Mouse (Mus musculus): Measurements from ENCODE around the gene Ip6k2.

Ip6k2 gene

DNA sequence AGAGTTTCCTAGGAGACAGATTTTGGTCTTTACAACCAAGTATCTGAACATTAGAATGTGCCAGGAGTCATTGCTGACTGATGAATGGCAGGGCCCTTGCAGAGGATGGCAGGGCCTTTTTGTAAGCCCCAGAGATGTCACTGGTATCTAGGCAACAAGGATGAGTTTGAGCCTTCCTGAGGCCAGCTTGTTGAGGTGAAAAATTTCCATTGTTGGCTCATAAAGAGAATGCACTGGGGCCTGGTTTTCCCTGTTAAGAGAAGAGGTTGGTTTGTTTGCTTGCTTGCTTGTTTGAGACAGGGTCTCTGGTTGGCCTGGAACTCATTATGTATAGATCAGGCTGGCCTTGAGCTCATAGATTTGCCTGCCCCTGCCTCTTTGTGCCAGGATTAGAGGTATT, 1.8 kb downstream of the Ip6k2 start:
- no peak for DNase-seq

DNA sequence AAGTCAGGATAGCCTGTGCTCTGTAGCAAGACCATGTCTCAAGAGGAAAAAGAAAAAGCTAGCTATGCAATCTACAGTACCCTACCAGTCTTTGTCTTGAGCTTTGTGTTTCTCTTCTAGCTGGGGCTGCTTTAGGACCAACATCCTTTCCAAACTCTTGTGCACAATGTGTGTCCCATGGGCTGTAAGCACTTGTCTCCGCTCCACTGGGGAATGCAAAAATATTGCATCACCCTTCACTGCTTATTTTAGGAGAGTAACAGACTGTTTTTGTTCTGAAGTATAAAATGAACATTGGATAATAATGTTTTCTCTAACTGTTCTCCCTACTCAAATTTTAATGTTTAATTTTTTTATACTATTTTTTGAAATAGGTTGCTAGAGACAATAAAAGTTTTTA, 2.9 kb downstream of the Ip6k2 start:
- DNase-seq: peak in 1 of 2 experiments; percentile 44

DNA sequence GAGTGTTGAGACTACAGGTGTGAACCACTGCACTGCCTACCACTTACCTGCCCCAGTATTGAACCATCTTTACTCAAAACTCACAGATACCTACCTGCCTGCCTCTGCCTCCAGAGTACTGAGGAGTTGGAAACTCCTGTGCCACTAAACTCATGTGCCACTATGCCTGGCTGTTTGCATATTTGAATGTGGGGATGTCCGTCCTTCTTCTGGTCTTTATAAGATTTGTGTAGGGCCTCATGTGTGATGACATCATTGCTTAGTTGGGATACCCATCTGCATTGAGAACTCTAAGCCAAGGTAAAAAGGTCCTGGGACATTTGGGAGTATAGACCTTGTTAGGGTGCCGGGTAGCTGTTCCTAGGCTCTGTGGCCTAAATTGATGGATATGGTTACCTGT, 3.5 kb downstream of the Ip6k2 start:
- DNase-seq: no peak

DNA sequence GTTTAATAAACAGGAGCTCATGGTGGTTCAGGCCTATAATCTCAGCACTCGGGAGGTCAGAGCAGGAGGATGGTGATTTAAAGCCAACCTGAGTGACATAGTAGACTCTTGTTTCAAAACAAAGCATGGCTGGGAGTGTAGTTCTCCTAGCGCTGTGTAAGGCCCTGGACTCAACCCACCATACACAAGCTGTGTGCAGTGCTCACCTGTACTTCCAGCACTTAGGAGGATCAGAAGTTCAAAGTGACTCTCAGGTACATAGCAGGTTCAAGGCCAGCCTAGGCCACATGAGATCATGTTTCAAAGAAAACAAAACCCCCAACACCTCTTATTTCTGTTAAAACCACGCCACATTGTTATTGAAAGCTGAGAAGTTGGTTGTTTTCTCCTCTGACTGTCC, 5.1 kb downstream of the Ip6k2 start:
- no peak for DNase-seq

DNA sequence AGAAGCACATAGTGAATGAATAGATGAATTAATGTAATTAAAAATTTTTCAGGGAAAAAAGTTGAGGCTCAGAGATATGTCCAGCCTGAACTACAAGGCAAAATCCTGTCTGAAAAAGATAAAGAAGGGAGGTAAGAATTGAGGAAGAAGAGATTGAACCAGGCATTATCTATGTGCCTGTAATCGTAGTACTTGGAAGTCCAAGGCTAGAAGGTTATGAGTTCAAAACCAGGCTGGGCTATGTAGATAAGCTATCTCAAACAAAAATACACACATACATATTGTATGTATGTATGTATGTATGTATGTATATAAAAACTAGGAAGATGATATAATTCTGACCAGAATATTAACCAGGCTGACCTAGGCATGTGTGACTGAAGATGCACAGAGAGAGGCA, 8.7 kb downstream of the Ip6k2 start:
- DNase-seq: no peak

DNA sequence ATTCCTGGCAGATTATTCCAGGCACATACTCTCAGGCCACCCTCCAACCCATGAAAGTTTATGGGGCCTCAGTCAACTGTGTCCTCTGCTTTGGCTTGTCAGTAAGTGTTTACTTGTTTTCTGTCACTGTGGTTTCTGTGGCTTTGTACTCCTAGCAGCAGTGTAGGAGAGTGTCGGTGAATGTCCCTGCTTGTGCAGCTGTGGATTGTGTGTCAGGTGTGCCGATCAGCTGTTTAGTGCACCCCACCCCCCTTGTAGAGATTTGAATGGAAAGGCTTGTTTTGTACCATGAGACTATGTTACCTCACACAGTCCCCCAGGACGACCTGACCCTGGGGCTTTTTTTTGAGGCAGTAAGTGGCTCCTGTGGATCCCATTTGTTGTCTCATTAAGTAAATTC, 9.1 kb downstream of the Ip6k2 start:
- no peak for DNase-seq

DNA sequence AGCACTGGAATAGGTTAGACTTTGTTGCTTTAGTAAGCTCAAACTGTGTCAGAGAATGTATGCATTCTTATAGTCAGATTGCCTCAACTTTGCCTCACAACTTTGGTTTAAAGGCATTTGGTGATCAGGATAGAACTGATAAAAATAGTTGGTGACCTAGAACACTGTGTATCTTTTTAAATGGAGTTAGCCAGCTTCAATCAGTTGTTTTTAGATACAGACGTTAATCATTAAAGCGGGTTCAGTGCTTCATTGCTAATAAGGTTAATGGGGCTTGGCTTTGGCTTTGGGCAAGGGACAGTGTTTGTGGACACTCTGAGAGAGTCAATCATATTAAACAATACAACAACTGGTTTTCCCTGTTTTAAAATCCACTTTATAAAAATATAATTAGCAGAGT, 11.7 kb downstream of the Ip6k2 start:
- DNase-seq: no peak

DNA sequence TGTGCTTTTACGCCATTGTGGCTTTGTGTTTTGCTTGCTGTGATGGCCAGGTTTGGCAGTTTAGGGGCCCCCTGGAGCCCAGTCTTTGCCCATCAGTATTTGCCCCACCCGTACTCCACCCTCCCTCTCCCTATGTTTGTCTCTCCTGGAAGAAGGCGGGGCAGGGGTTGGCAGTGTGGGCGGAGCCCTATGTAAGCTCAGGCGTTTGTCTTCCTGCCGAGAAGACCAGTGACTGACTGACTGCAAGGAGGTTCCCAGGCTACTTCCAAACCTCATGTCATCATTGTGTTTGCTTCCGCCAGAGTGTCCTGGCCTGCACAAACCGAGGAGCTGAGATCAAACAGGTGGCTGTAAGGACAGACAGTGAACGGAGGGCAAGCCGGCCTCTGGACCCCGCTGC, 12.2 kb downstream of the Ip6k2 start:
- peak; percentile 86 to 91 for DNase-seq

DNA sequence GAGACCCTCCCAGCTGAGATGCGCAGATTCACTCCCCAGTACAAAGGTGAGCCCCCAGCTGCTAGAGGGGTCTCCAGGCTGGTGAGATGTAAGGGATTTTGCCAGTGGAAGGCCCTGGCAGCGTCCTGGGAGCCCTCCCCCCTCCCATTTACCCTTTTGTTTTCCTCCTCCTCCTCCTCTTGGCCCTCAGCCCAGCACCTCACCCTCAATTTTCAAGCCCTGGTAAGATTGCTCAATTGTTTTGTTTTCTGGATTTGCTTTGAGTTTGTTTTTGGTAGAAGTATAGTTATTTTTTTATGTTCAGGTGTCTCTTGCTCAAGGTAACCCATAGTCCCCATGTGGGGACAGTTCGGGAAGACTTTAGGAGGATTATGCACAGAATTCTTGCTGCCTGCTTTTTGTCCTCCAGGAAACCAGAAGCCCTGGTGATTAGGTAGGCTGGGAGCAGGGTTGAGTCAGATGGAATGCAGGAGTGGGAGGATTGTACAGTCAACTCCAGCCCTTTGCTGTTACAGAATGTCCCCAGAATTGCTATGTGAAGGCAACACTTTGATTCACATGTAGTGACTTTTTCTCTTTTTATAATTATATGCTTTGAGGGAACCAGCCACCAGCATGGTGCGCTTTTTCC, 12.9 kb downstream of the Ip6k2 start:
- DNase-seq: peak; percentile 53 to 73

DNA sequence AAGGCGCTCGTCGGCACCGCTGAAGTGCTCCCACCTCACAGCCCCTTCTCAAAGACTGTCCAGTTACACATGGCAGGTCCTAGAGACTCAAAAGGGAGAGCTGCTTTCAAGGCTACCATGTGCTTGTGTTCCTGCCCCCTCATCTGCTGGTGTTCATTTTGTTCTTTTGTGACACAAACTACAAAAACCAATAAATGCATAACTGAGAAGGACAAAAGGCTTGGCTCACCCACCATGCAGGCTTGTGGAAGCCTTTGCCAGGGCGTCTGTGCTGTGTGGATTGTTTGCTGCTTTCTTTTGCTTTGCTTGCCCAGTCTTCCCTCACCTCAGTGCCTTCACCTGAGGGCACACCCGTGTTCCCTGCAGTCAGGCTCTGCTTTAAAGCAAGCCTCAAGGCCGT, 13.9 kb downstream of the Ip6k2 start:
- no peak for DNase-seq

DNA sequence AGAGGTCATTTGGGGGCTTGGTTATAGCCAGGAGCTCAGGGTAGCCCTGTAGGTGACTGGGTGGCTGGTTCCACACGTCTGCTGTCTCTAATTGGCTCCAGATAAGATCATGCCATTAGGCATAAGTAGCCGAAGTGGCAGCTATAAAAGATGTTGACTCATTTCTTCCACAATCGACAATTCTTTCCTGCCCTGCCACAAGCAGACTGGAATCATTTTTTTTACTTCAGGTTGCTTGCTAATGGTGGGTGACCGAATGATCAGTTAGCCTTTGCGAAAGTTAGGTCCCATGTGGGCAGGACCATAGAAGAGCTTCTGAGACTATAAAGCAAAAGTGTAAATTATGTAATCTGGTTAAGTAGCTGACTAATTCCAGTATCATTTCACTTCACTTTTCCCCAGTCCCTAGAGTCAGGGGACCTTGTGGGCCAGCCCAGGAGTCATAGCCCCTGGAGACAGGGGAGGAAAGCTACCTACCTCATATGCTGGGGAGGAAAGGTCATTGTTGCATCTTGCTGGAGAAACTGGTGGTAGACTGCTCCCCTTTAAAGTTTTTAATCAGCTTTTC, 15.0 kb downstream of the Ip6k2 start:
- DNase-seq: no peak

DNA sequence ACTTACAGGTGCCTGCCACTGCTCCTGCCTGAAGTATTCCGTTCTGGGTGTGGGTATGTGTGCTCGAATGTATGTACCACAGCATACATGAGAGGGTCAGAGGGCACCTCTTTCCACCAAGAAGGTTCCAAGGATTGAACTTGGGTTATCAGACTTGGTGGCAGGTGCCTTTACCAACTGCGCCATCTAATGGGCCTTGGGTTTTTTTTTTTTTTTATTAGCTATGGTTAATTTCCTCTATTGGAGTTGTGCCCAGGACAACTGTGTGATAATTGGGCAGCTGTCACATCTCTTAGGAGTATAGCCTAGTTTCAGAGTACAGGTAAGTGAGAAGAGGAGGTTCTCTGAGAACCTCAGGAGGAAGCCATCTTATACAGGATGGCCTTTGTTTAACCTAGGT, 16.0 kb downstream of the Ip6k2 start:
- DNase-seq: no peak

DNA sequence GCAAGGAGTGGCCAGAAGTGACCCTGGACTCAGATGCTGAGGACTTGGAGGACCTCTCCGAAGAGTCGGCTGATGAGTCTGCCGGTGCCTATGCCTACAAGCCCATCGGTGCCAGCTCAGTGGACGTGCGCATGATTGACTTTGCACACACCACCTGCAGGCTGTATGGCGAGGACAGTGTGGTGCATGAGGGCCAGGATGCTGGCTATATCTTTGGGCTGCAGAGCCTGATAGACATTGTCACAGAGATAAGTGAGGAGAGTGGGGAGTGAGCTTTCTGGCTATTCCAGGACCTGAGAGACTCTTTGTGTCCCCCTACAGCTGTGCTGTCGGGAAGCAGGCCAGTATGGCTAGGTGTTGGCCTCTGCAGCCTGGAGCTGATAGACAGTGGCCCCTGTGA, 22.2 kb downstream of the Ip6k2 start:
- DNase-seq: no peak

DNA sequence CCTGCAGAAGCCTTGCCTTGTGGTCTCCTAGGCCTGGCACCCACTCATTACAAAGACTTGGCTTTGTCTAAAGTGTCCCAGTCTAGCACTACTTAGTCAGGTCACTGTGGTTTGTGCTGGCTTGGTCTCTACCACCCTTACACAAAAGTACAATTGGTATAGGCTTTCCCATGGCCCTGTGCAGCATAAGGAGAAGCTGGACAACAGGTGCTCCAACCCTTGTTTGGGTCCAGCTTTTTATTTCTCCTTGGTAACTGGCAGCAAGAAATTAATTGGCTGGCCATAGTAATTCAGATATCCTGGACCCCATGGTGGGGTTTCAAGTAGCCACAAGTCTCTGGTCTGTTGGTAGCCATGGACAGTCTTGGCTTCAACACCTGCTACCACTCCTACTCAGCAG, 22.8 kb downstream of the Ip6k2 start:
- DNase-seq: no peak

DNA sequence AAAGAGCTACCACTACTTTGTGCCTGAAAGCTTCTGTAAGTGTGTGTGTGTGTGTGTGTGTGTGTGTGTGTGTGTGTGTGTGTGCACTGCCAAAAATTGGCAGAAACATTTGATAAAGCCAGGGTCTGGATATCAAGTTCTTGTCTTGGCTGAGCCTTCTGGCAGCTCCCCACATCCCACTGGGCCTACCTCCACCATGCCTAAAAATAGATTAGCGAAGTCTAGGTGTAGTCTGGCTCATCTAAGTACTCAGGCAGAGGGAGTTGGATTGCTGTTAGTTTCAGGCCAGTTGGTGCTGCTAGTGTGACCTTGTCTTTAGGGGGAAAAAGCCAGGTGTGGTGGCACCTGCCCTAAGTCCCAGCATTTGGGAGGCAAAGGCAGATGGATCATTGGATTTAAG, 23.2 kb downstream of the Ip6k2 start:
- no peak for DNase-seq

DNA sequence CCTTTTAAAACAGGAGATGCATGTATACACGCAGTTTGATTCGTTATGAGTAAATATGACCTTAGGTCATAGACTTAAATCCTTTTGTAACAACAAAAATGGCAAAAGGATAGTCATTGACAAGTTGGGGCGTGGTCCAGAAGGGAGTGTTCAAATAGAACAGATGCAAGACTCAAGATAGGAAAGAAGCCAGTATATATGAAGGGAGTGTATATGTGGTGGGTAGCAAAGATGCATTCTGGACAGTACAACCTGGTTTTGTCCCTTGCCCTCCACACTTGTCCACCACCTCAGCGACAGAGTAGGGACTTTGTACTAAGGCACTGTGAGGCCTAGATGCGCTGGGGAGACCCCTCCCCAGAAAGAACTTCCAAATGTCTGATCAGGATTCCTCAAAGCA, 24.1 kb downstream of the Ip6k2 start:
- no peak for DNase-seq

DNA sequence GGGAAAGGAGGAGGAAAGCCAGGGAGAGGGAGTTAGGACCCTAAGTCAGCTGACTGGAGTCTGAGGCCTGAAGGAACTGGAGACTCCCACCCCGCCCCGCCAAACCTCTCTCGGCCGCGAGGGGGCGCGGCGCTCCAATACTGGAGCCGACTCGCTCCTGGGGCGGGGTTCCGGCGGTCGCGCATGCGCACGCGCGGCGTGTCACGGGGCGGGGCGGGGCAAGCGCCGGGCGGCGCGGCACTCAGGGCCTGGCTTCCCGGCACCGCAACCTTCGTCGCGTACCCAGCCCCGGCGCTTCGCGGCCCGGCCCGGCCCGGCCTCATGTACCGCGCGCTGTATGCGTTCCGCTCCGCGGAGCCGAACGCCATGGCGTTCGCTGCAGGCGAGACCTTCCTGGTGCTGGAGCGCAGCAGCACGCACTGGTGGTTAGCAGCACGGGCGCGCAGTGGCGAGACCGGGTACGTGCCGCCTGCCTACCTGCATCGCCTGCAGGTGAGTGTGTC, 24.6 kb downstream of the Ip6k2 start, which contains the start of gene Nckipsd:
Nckipsd (plus strand) TSS at position 206 of the 503 bp plus-strand sequence.
- peak; percentile 91 to 94 for DNase-seq

DNA sequence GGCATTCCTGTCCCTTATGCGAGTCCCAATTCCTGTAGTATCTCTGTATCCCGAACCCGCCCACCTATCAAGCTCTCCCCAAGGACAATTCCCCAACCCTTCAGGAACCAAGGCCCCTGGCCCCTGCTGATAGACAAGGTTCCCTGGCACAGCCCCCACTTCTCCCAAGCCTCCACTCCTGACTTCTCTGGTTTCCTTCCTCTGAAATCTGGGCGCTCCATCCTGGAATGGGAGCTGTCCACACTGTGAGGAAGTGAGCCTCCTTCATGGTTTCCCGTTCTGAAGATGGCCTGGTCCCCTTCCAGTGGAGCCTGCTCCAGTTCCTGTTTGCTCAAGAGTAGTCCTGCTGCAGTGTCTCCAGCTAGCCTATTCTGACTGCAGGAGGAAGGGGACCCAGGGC, 25.6 kb downstream of the Ip6k2 start:
- peak; percentile 32 to 41 for DNase-seq

DNA sequence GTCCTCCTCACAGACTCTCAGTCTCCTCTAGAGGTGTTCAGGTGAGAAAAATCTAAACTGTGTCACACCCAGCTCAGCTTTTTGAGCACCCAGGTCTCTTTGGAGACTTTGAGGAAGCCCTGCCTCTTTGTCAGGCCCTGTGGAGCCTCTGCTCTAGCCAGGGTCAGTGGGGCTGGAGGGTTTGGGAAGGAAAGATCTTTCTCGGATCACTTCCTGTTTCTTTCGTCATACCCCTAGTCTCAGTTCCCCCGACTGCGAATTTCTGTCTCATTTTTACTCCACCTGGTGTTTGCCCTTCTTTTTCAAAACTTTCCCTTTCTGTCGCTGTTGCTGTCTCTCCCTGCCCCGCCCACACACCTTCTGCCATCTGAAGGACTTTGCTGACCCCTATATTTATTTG, 26.1 kb downstream of the Ip6k2 start:
- DNase-seq: no peak

DNA sequence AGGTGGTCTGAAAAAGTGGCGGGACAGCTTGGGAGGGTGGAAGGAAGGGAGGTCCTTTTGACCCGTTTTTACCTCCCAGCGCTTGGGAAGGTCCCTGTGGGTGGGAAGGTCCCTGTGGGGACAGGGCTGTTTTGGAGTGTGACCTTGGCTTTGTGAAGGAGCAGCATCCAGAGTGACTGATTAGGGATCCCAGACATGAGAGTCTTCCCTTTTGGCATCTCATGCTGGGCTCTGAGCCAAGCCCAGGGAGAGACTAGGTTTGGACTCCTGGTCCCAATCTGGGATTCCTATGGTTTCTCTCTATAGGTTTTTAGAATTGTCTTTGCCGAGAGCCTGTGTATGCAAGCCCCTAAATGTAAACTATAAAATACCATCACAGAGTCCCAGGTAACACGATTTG, 26.9 kb downstream of the Ip6k2 start:
- no peak for DNase-seq

DNA sequence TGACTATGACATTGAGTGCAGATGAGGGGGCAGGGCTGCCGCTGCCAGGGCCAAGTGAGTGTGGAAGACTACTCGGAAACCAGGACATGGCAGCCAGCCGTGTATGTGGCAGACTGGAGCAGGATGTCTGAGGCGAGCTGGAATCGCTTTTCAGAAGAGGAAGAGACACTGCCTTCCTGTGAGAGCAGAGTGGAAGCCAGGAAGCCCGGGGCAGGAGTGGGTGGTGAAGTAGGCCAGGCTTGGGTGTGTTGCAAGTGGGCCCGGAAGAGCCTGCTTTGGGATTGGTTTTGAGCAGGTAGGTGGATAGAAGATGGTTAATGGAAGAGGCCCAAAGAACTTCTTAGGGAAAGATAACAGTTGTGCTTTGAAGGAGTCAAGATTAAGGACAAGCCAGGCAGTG, 32.0 kb downstream of the Ip6k2 start:
- no peak for DNase-seq

DNA sequence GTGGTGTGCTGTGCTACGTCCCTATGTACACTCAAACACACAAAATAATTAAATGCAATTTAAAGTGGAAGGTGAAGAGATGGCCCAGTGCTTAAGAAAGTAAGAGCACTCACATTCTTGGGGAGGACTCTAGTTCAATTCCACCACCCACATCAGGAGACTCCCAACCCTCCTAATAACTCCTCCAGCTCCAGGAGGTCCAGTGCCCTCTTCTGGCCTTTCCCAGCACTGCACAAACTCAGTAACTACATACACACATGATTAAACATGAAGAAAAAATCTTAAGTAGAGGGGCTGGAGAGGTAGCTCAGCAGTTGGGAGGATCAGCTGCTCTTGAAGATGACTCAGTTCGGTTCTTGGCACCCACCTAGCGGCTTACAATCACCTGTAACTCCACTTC, 35.9 kb downstream of the Ip6k2 start:
- peak; percentile 54 to 61 for DNase-seq

DNA sequence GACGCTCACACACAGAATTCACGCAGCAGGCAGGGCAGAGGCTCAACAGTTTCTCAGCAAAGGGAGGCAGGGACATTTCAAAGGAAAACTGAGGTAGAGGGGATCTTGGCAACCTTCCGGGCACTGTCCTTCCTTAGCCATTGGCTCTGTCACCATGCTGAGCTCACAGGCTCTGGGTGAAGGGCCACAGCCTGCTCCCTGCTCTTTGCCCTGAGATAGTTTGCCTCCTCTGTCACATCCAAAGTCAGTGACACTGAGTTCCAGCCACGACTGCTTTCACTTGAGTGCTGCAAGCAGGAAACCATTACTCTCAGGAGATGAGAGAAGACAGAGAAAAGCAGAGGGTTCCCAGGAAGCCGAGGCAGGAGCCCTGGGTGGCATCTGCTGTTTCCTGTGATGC, 36.5 kb downstream of the Ip6k2 start:
- no peak for DNase-seq

DNA sequence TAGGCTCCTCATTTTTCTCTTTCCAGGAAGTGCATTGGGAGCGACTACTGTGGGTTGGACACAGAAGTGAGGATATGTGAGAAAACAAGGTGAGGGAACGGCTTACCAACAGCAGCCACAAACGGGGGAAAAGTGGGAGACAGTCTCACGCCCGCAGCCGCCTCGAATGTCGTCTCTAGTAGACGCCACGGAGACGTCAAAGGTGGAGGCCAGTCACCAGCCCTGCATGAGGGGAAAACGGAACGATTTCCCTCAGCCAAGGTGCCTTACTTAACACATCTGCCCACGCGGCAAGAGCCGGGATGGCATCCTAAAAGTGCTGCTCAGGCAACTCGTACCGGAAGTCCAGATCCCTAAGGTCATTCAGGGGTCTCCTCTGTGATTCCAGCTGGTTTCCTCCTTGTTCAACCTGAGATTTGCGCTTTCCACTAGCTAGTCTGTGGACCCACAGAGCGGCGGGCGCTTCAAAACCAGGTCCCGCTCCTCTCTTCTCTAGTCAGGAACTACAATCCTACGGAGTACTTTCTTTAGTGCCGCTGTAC, 40.6 kb downstream of the Ip6k2 start:
- DNase-seq: no peak

Measured in lung, adult 18-20 months (tissue).